Mouse (Mus musculus): Measurements from ENCODE around the gene Slc5a7. TPM values are rescaled to one million over a fixed set of nuclear protein-coding genes. Genes with fewer than 3 reads are reported as not detected.

Gene Slc5a7
- 1.2 and 1.9 TPM in 2 replicates for polyA plus RNA-seq (2015; fragmentation: Nextera tagmentation; extraction: Ambion mirVana)

GRCm38 (mm10) chr17:54298934-54299333 is at the start of gene Slc5a7:
Gene Slc5a7 (minus strand): TSS chr17:54299034.
- no peaks in the 10 kb centered on the region for H3K4me1 ChIP-seq
- H3K27me3 ChIP-seq: peaks cover 20% of the 10 kb centered on the region
- H3K27ac ChIP-seq: no peak within 1 kb of the TSS
- H3K4me2 ChIP-seq (replicated peaks): peak within 1 kb of the TSS; percentile 88
- H3K36me3 ChIP-seq: no peaks in the 10 kb centered on the region
- WGBS: 57% methylated on average over 1 of the region's 1 CpGs
- ATAC-seq (ENCODE audit: low FRiP score, low read depth): no peak
- peak within 1 kb of the TSS; percentile 59 for H3K9ac ChIP-seq
- H3K9me3 ChIP-seq: no peaks in the 10 kb centered on the region
- peak within 1 kb of the TSS; percentile 49 for H3K4me3 ChIP-seq

- Histone ChIP-seq H3K27me3 (no peaks in the 10 kb centered on the region), H3K4me2 (replicated peaks) (no peak overlapping the region), H3K27ac (no peak overlapping the region), H3K4me3 (no peak overlapping the region), H3K9me3 (no peaks in the 10 kb centered on the region), H3K4me1 (no peaks in the 10 kb centered on the region), H3K9ac (no peak overlapping the region), H3K36me3 (no peaks in the 10 kb centered on the region)
- WGBS: 69% methylated on average over 8 of the region's 8 CpGs
- no peak for ATAC-seq (ENCODE audit: low FRiP score, low read depth)
These were observed 48.8 kb upstream of the Slc5a7 start for GRCm38 (mm10) chr17:54347672-54348071.

GRCm38 (mm10) chr17:54343395-54343794 is 44.6 kb upstream of the Slc5a7 start:
- 25% methylated on average over 4 of the region's 4 CpGs for WGBS
- ATAC-seq (ENCODE audit: low FRiP score, low read depth): no peak; the same call in 1 of the 2 replicates

GRCm38 (mm10) chr17:54298232-54298924 is 456 bp downstream of the Slc5a7 start:
- H3K36me3 ChIP-seq: no peaks in the 10 kb centered on the region
- no peak overlapping the region for H3K27ac ChIP-seq
- H3K9me3 ChIP-seq: no peaks in the 10 kb centered on the region
- 0 out of 2 replicates have a peak, but pooled peaks have one; percentile 24 for ATAC-seq (ENCODE audit: low FRiP score, low read depth)
- peak overlapping the region; percentile 49 for H3K4me3 ChIP-seq
- 2% methylated on average over 37 of the region's 37 CpGs for WGBS
- peaks cover 20% of the 10 kb centered on the region for H3K27me3 ChIP-seq
- no peaks in the 10 kb centered on the region for H3K4me1 ChIP-seq
- H3K4me2 ChIP-seq (replicated peaks): peak overlapping the region; percentile 88
- peak overlapping the region; percentile 59 for H3K9ac ChIP-seq

More at GRCm38 (mm10) chr17:54343395-54343794, 44.6 kb upstream of the Slc5a7 start:
- Histone ChIP-seq H3K36me3 (no peaks in the 10 kb centered on the region), H3K4me1 (no peaks in the 10 kb centered on the region), H3K4me2 (replicated peaks) (no peak overlapping the region), H3K27me3 (no peaks in the 10 kb centered on the region), H3K9me3 (no peaks in the 10 kb centered on the region), H3K9ac (no peak overlapping the region), H3K27ac (no peak overlapping the region), H3K4me3 (no peak overlapping the region)

- Histone ChIP-seq H3K36me3 (no peaks in the 10 kb centered on the region), H3K27ac (no peak overlapping the region), H3K4me1 (no peaks in the 10 kb centered on the region), H3K27me3 (no peaks in the 10 kb centered on the region), H3K4me3 (no peak overlapping the region), H3K9ac (no peak overlapping the region), H3K4me2 (replicated peaks) (no peak overlapping the region), H3K9me3 (no peaks in the 10 kb centered on the region)
- ATAC-seq (ENCODE audit: low FRiP score, low read depth): no peak
These were observed 48.1 kb downstream of the Slc5a7 start for GRCm38 (mm10) chr17:54250783-54251182.

DNA sequence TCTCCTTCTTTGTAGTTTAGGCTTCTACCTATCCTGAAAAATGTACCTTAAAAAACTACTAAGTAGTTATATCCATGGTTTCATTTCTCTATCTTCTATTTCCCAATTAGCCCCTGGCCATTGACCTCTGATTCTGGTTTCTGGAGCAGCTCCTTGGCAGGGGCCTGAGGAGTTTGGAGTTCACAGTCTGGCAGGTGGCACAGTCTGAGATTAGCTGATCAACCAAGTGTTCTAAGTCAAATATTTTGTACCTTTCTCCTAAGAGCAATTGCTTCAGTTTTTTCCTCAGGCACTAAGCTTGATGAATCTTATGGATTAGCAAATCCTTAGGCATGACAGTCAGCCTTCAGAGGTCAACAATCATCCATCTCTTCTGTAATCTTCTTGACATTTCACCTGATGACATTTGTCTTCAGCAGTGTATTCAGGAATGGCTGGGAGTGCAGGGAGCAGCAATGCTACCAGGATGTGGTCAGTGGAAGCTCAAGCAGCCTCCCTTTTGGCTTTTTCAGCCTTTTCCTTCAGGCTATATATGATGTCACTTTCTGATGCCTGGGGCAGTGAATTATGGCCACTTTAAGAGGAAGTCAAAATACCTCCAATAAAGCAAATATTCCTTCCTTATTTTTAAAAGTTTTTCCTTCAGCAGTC is 55.1 kb downstream of the Slc5a7 start:
- H3K4me1 ChIP-seq: no peaks in the 10 kb centered on the region
- H3K27me3 ChIP-seq: no peaks in the 10 kb centered on the region
- no peaks in the 10 kb centered on the region for H3K9me3 ChIP-seq
- H3K27ac ChIP-seq: no peak overlapping the region
- no peak overlapping the region for H3K4me2 ChIP-seq (replicated peaks)
- no peak overlapping the region for H3K4me3 ChIP-seq
- H3K36me3 ChIP-seq: no peaks in the 10 kb centered on the region
- no peak for ATAC-seq (ENCODE audit: low FRiP score, low read depth)
- no peak overlapping the region for H3K9ac ChIP-seq

- H3K4me1 ChIP-seq: no peaks in the 10 kb centered on the region
- ATAC-seq (ENCODE audit: low FRiP score, low read depth): no peak
- H3K9me3 ChIP-seq: no peaks in the 10 kb centered on the region
- WGBS: 75% methylated on average over 8 of the region's 8 CpGs
- H3K27me3 ChIP-seq: no peaks in the 10 kb centered on the region
- no peak overlapping the region for H3K4me2 ChIP-seq (replicated peaks)
- H3K9ac ChIP-seq: no peak overlapping the region
- no peak overlapping the region for H3K4me3 ChIP-seq
- H3K36me3 ChIP-seq: no peaks in the 10 kb centered on the region
- no peak overlapping the region for H3K27ac ChIP-seq
These were observed 59.4 kb downstream of the Slc5a7 start for GRCm38 (mm10) chr17:54239435-54239834.

Data from limb, embryonic 13.5 days (tissue).